Comparison of ENCODE assay signal across 10 mouse cellular contexts in the genomic region with DNA sequence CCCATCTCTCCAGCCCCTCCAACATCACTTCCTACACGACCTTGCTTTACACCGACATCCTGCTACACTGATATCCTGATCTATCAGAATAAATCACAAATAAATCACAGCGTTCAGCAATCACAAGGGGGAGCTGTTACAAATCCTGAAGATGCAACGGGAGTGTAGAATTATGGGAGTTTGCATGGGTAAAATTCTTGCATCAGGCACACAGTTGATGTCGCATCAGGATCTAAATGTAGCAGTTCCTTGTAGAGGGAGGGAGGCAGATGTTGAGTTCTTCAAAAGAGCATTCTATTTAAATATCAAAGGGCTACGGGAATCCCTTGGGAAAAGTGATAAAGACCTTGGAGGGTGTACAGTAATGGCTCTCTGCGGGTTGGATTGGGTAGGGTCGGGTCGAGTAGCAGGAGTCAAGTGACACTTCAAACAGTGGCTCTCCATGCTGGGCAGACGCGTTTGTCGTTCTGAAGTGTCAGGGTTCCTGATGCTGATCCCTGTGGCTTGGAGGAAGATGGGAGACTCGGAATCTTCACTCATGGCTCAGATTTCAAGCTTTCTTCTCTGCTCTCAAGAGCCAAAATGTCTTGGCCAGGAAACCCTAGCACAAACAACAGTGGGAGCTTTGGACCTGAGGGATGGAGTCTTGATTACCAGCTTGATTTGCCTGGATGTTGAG. TPM values are rescaled to one million over a fixed set of nuclear protein-coding genes. Genes with fewer than 3 reads are reported as not detected.
DNase-seq lines count a peak whose midpoint lies in the region; ATAC-seq lines count a peak whose summit lies in the region.
"Had no signal": no experiment of that assay in that cellular context is flagged by ENCODE, and none has a peak within 500 bp of the region (broad histone marks: within the 10 kb centered on the region; RNA-seq: fewer than 3 reads in every experiment).

No protein-coding gene starts in this region.

- no peak overlapping the region for H3K27ac ChIP-seq in kidney, embryonic 16.5 days (ENCODE audit: low read length)
- no peak overlapping the region for H3K27ac ChIP-seq in embryonic facial prominence, embryonic 13.5 days
- H3K27ac ChIP-seq in limb, embryonic 10.5 days: peak overlapping the region; percentile 73; the same call in 1 of the 2 replicates
- H3K27ac ChIP-seq: liver, embryonic 14.5 days had no signal

- WGBS in kidney, embryonic 16.5 days: 4% methylated on average over 13 of the region's 13 CpGs
- WGBS in embryonic facial prominence, embryonic 13.5 days: 8% methylated on average over 13 of the region's 13 CpGs
- WGBS in limb, embryonic 10.5 days: 4% methylated on average over 13 of the region's 13 CpGs

- H3K36me3 ChIP-seq in kidney, embryonic 16.5 days (ENCODE audit: insufficient read depth, low read length): no peaks in the 10 kb centered on the region
- no peaks in the 10 kb centered on the region for H3K36me3 ChIP-seq in embryonic facial prominence, embryonic 13.5 days
- no peaks in the 10 kb centered on the region for H3K36me3 ChIP-seq in limb, embryonic 10.5 days

- no peak overlapping the region for H3K9ac ChIP-seq in kidney, embryonic 16.5 days (replicated peaks; ENCODE audit: low read length)
- H3K9ac ChIP-seq in embryonic facial prominence, embryonic 13.5 days: peak overlapping the region; percentile 47; the same call in 1 of the 2 replicates
- H3K9ac ChIP-seq: liver, embryonic 14.5 days had no signal

- no peak for DNase-seq in kidney, adult 18-20 months
- no peak for DNase-seq in limb, embryonic 10.5 days (ENCODE audit: low spot score)
- DNase-seq in retina, embryonic 14.5 days (ENCODE audit: low spot score): peak; percentile 49
- DNase-seq in urinary bladder, adult 2 months (ENCODE audit: low spot score): no peak
- DNase-seq in layer of hippocampus, adult 9-10 months (ENCODE audit: low spot score): no peak
- no peak for DNase-seq in ovary, postnatal 36 days (ENCODE audit: low spot score)
- DNase-seq: cerebellum, adult 9-10 months had no signal

- peak overlapping the region; percentile 23 for H3K4me3 ChIP-seq in kidney, embryonic 16.5 days (ENCODE audit: low read length)
- H3K4me3 ChIP-seq in embryonic facial prominence, embryonic 13.5 days: peak overlapping the region; percentile 17
- peak overlapping the region; percentile 47 for H3K4me3 ChIP-seq in limb, embryonic 10.5 days

- peaks cover 10% of the 10 kb centered on the region; the same call in 1 of the 2 replicates for H3K4me1 ChIP-seq in kidney, embryonic 16.5 days (ENCODE audit: insufficient read depth, low read length)
- H3K4me1 ChIP-seq in embryonic facial prominence, embryonic 13.5 days: peaks cover 17% of the 10 kb centered on the region
- H3K4me1 ChIP-seq in limb, embryonic 10.5 days: peaks cover 17% of the 10 kb centered on the region

- peak overlapping the region; percentile 41 for H3K4me2 ChIP-seq in kidney, embryonic 16.5 days (replicated peaks; ENCODE audit: low read depth, low read length)
- H3K4me2 ChIP-seq in embryonic facial prominence, embryonic 13.5 days: peak overlapping the region; percentile 53

- H3K27me3 ChIP-seq in kidney, embryonic 16.5 days (ENCODE audit: insufficient read depth, low read length): peaks cover 27% of the 10 kb centered on the region
- peaks cover 24% of the 10 kb centered on the region for H3K27me3 ChIP-seq in embryonic facial prominence, embryonic 13.5 days
- H3K27me3 ChIP-seq in limb, embryonic 10.5 days (ENCODE audit: low read depth, poor library complexity, severe bottlenecking): peaks cover 42% of the 10 kb centered on the region

- ATAC-seq in kidney, embryonic 16.5 days (ENCODE audit: low FRiP score, low TSS enrichment): no peak
- 0 out of 2 replicates have a peak, but pooled peaks have one; percentile 22 for ATAC-seq in embryonic facial prominence, embryonic 13.5 days (ENCODE audit: insufficient number of reproducible peaks, insufficient read depth, low FRiP score, low TSS enrichment, low read depth)

- no peaks in the 10 kb centered on the region for H3K9me3 ChIP-seq in kidney, embryonic 16.5 days (ENCODE audit: low read length)
- no peaks in the 10 kb centered on the region for H3K9me3 ChIP-seq in embryonic facial prominence, embryonic 13.5 days
- H3K9me3 ChIP-seq in limb, embryonic 10.5 days (replicated peaks): no peaks in the 10 kb centered on the region

RNA-seq across cellular contexts. Expression of gene Bcas1, which starts 16.0 kb away (rescaled TPM):
- 0.66 and 1.0 TPM in 2 replicates for polyA plus RNA-seq in kidney, embryonic 16.5 days (2015; fragmentation: Nextera tagmentation; extraction: Ambion mirVana)
- polyA plus RNA-seq in embryonic facial prominence, embryonic 13.5 days (2015; fragmentation: Nextera tagmentation; extraction: Ambion mirVana): 1.00 and 1.9 TPM in 2 replicates
- 0.23 and 0.45 TPM in 2 replicates for polyA plus RNA-seq in limb, embryonic 10.5 days (2016; fragmentation: Nextera tagmentation; extraction: Ambion mirVana)
- 6.9 and 7.5 TPM in 2 replicates for polyA plus RNA-seq in urinary bladder, adult 2 months (2012; rRNA removed)
